Mouse (Mus musculus) lung, adult 2 months (tissue): ENCODE results near the gene Il27ra. TPM values are rescaled to one million over a fixed set of nuclear protein-coding genes. Genes with fewer than 3 reads are reported as not detected.
A peak's percentile ranks its signal among the peaks of the same experiment; 100 is the strongest.

Source experiments
- DNase-seq: peaks from one replicate; pipeline ENCODE4 v3.0.0; 2022
- H3K4me1 ChIP-seq: fragments of 200-500 bp; 2 replicates; pipeline ENCODE4 v1.6.1; 2011; ENCODE audit warnings: low read length; ENCODE audit not compliant: control insufficient read depth, insufficient read depth
- H3K4me3 ChIP-seq: fragments of 200-500 bp; replicated peaks from 2 replicates; pipeline ENCODE3; 2011; ENCODE audit warnings: low read depth, mild to moderate bottlenecking, control low read depth, low read length; ENCODE audit errors: extremely low read depth
- CTCF ChIP-seq: fragments of 200-500 bp; IDR thresholded peaks from 2 replicates; pipeline ENCODE4 v1.5.1; 2011; ENCODE audit warnings: mild to moderate bottlenecking, low read length, control low read depth; ENCODE audit not compliant: insufficient read depth
- POLR2A ChIP-seq: fragments of 200-500 bp; IDR thresholded peaks from 2 replicates; pipeline ENCODE4 v1.6.1; 2011; ENCODE audit warnings: low read depth, mild to moderate bottlenecking, control low read depth, low read length, borderline replicate concordance; ENCODE audit errors: extremely low read depth
- WGBS: fragments of 180-500 bp; shearing (Covaris S2); methylation state at CpG from one replicate; pipeline ENCODE4 v1.1.7; 2018; 5-methylcytosine and 5-hydroxymethylcytosine counted together
- polyA plus RNA-seq: library from polyadenylated mRNA; depleted of rRNA; stranded (reverse); fragments of >200 nt; gene quantifications from 2 replicates; pipeline ENCODE4 v1.2.3, GENCODE M21; 2012

The Il27ra gene
- polyA plus RNA-seq, 1 experiment, result 7.5 TPM

DNA sequence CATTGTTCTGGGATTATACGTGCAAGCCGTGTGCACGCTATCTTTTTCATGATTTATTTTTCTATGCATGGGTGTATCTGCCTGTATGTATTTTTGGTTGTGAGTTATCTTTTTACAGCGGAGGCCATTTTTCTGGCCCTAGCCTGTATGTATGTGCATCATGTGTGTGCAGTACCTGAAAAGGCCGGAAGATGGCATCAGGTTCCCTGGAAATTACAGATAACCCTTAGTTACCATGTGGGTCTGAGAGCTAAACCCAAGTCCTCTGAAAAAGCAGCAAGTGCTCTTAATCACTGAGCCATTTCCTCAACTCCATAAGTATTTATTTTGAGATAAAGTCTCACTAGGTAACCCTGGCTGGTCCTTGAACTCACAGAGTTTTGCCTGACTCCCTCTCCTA lies 10.8 kb upstream of the Il27ra start:
- no peaks in the 10 kb centered on the region for H3K4me1 ChIP-seq
- no peak overlapping the region for H3K4me3 ChIP-seq
- WGBS, result 85% methylated on average over 5 of the region's 5 CpGs
- no peak for TF ChIP-seq POLR2A
- TF ChIP-seq CTCF, result no peak
- no peak for DNase-seq

DNA sequence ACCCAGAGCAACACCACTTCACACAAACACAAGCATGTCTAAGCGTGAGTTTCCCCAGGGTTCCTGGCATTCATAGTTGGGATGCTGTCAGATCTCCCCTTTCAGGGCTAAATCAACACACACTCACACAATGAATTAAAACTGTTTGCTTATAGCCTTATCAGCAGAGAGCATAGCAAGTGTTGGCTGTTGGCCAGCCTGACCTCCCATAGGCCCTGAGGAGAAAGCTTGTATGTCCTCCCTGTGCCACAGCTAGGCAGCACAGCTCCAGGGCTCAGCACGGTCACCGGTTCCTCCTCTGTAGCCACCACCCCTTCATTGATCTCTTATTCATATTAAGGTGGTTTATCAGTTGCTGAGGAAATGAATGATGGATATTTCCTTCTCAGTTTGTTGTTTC lies 10.4 kb upstream of the Il27ra start:
- 19% methylated on average over 3 of the region's 3 CpGs for WGBS
- H3K4me1 ChIP-seq, result no peaks in the 10 kb centered on the region
- no peak for DNase-seq

DNA sequence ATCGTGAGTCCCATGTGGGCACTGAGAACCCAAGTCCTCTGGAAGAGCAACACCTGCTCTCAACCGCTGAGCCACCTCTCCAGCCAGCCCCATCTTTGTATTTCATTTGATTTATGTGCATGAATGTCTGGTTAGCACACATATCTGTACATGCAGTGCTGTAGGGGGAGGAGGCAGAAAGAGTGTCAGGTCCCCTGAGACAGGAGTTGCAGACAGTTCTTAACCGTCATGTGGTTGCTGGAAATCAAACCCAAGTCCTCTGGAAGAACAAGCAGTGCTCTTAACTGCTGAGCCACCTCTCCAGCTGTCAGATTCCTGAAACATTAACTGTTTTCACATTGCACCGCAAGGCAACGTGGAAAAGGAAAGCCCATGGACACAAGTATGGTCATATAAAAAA lies 5.8 kb upstream of the Il27ra start:
- TF ChIP-seq POLR2A, result no peak
- WGBS, result 62% methylated on average over 5 of the region's 5 CpGs

More for the DNA sequence above, 10.4 kb upstream of the Il27ra start:
- H3K4me3 ChIP-seq, result no peak overlapping the region
- TF ChIP-seq POLR2A (no peak), CTCF (no peak)

DNA sequence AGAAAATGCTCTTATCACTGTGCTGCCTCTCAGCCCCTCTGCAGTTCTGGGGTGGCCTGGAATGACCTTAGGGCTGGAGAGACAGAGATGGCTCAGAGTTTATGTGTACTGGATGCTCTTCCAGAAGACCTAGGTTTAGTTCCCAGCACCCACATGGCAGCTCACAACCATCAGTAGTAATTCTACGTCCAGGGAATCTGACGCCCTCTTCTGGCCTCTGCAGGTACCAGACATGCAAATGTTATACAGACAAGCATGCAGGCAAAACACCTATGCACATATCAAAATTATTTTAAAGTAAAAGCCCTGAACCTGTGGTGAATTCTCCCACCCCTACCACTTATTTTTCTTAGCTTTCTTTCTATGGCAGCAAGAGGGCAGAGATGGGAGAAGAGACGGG lies 4.1 kb upstream of the Il27ra start:
- TF ChIP-seq CTCF (no peak), POLR2A (no peak)
- DNase-seq, result no peak
- H3K4me3 ChIP-seq, result no peak overlapping the region
- H3K4me1 ChIP-seq, result peaks cover 3% of the 10 kb centered on the region; the same call in 1 of the 2 replicates
- 81% methylated on average over 3 of the region's 3 CpGs for WGBS

More for the DNA sequence above, 5.8 kb upstream of the Il27ra start:
- H3K4me3 ChIP-seq, result no peak overlapping the region
- no peaks in the 10 kb centered on the region for H3K4me1 ChIP-seq
- no peak for DNase-seq

DNA sequence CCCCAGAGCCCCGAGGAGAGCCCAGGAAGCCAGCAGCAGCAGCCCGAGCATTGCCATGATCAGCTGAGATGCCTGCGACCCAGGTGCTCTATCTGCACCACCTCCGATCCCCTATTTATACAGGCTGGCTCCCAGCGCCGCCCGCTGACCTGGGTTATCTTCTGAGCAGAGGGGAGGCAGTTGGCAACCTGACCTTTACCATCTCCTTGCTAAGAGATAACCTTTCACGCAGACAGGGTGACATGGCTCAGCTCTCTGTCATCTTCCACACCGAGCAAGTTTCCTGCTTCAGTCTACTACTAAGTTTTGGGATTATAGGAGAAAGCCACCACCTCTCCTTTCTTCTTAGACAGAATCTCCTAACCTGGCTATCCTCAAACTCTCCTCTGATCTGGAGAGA lies 2.5 kb upstream of the Il27ra start, which contains the start of gene Rln3:
Gene Rln3 (minus strand): TSS at position 101 of the 400 bp plus-strand sequence.
- no peak for DNase-seq
- peaks cover 3% of the 10 kb centered on the region; the same call in 1 of the 2 replicates for H3K4me1 ChIP-seq
- 36% methylated on average over 9 of the region's 9 CpGs for WGBS
- H3K4me3 ChIP-seq, result no peak within 1 kb of the TSS
- TF ChIP-seq CTCF (no peak), POLR2A (no peak)

DNA sequence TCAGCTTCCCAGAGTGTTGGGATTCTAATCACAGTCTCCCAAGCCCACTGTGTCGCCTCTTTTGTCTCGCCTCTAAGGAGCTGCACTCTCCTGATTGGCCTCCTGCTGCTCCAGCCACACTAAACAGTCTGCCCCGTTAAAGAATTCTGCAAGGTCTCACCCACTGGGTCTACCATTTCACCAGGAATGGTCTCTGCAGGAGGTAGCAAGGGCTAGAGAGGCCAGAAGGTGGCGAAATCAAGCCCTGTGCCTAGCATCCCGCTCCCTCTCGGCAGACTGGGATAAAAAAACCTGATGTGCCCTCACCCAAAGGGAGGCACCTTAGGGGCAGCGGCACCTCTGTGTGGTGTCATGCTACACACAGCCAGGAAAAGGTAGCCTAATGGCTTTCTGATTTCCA lies 1.7 kb upstream of the Il27ra start:
- Histone ChIP-seq H3K4me1 (peaks cover 3% of the 10 kb centered on the region; the same call in 1 of the 2 replicates), H3K4me3 (no peak overlapping the region)
- TF ChIP-seq CTCF (no peak), POLR2A (no peak)
- DNase-seq, result no peak
- 22% methylated on average over 7 of the region's 7 CpGs for WGBS

DNA sequence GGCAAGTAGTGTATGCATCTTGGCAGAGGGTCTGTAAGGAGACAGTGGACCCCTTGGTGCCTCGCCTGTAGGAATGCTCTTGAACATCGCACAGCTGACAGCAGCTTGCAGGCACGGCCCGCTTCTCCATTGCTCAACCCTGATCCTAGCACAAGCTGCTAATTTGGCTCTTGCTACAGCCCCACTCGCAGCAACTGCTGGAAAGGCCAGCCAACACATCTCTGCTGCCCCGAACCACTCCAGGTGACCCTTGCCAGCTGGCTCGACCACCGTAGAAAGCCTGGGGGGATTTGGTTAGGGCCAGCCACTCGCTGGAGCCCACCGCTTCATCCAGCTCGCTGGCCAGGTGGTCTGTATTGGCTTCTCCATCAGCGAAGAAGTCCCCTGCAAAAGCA lies 556 bp upstream of the Il27ra start:
- no peak overlapping the region for H3K4me3 ChIP-seq
- WGBS, result 41% methylated on average over 12 of the region's 12 CpGs

DNA sequence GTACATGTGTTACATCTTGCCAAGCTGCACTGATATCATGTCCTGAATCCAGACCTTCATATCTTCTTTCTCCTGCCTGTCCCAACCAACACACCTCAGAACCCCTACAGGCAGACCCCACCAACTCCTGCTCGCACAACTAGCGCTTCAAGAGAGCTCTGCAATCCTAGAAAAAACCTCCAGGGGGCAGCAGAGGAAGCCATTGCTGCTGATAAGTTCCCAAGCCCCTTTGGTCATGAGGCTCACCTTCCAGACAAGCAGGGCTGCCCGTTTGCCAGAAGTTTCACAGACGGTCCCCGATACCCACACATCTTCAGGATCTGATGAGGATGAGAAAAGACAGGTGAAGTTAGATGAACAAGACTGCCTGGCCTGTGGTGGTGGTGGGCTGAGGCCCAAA lies 3.3 kb downstream of the Il27ra start:
- peaks cover 3% of the 10 kb centered on the region; the same call in 1 of the 2 replicates for H3K4me1 ChIP-seq
- TF ChIP-seq CTCF (peak; percentile 72), POLR2A (no peak)
- DNase-seq, result peak; percentile 65
- H3K4me3 ChIP-seq, result no peak overlapping the region
- 4% methylated on average over 5 of the region's 5 CpGs for WGBS

More for the DNA sequence above, 556 bp upstream of the Il27ra start:
- TF ChIP-seq POLR2A (no peak), CTCF (no peak)
- no peak for DNase-seq
- H3K4me1 ChIP-seq, result peaks cover 3% of the 10 kb centered on the region; the same call in 1 of the 2 replicates

DNA sequence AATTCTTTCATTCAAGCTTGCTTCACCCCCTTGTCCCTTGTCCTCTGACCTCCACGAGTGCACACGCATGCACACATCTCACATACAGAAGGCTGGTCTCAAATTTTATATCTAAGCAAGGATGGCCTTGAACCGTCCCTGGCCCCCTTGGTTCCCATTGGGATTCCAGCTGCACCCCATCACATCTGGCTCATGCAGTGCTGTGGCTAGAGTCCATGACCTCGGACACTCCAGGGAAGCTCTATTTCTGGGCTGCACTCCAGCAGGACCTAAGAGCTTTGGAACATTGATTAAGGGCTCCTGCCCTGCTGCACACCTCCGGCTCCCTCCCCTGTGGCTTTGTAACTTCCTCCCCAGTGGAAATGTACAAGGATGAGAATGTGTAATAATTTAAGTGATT lies 4.4 kb downstream of the Il27ra start:
- no peak for DNase-seq
- 63% methylated on average over 5 of the region's 5 CpGs for WGBS
- no peak for TF ChIP-seq CTCF
- TF ChIP-seq POLR2A, result no peak
- Histone ChIP-seq H3K4me3 (no peak overlapping the region), H3K4me1 (peaks cover 3% of the 10 kb centered on the region; the same call in 1 of the 2 replicates)

DNA sequence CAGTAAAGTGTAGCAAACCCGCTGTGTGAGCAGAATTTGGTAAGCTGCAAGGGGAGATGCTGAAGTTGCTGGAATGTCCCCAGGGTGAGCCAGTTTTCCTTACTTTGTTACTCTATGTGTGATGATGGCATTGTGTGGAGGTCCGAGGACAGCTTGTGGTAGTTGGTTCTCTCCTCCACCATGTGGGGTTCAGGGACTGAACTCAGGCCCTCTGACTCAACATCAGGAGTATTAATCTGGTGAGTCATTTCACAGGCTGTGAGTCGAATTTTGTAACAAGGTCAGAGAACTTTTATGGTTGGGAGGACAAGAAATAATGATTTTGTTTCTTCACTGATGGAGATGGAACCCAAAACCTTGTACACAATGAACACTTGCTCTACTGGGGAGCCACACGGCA lies 9.6 kb downstream of the Il27ra start:
- Histone ChIP-seq H3K4me3 (no peak overlapping the region), H3K4me1 (no peaks in the 10 kb centered on the region)
- DNase-seq, result no peak
- WGBS, result 75% methylated on average over 4 of the region's 4 CpGs
- TF ChIP-seq POLR2A (no peak), CTCF (no peak)

DNA sequence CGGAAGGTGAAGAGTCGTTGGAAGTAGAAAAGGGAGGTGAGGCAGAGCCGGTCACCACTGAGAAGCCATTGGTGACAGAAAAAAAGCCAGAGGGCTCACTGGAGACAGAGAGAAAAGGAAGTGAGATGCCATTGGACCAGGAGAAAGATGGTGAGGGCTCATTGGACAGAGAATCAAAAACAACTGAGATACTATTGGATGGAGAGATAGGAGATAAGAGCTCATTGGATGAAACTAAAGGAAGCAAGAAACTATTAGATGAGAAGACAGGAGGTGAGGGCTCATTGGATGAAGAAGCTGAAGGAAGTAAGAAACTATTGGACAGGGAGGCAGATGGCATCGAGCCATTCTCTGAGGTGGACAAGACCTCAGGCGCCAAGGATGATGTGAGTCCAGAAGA lies 13.1 kb downstream of the Il27ra start:
- no peak for DNase-seq
- 81% methylated on average over 5 of the region's 5 CpGs for WGBS
- H3K4me1 ChIP-seq, result no peaks in the 10 kb centered on the region

More for the DNA sequence above, 13.1 kb downstream of the Il27ra start:
- TF ChIP-seq POLR2A, result no peak
- TF ChIP-seq CTCF, result no peak
- H3K4me3 ChIP-seq, result no peak overlapping the region
